Mouse (Mus musculus) ES-Bruce4 (cell line): ENCODE measurements around the gene Zfp654.

Experiments
- CTCF ChIP-seq: IDR thresholded peaks from one replicate; pipeline ENCODE4 v1.8.1; 2011; ENCODE audit warnings: low read depth, low read length
- EP300 ChIP-seq: IDR thresholded peaks from 2 replicates; pipeline ENCODE4 v1.6.1; 2011; ENCODE audit warnings: low read depth, low read length; ENCODE audit not compliant: insufficient read depth
- POLR2A ChIP-seq: IDR thresholded peaks from one replicate; pipeline ENCODE4 v1.8.1; 2011; ENCODE audit warnings: low read length; ENCODE audit not compliant: insufficient read depth

- TF ChIP-seq CTCF (no peak), POLR2A (no peak), EP300 (no peak)
Observed at GRCm38 (mm10) chr16:64737289-64737688, 114.2 kb downstream of the Zfp654 start.
